Mouse (Mus musculus): Measurements from ENCODE around the gene Tmem120b. TPM values are rescaled to one million over a fixed set of nuclear protein-coding genes. Genes with fewer than 3 reads are reported as not detected.

The Tmem120b gene
- total and polyA plus RNA-seq, 3 experiments, result 5.6 to 6.8 TPM; not detected in 1

GRCm38 (mm10) chr5:123117257-123117656 lies 49.0 kb downstream of the Tmem120b start (continued):
- TF ChIP-seq MAFK (IDR thresholded peaks at IDR 0.05; ENCODE audit: borderline replicate concordance, low read depth, low read length), result no peak

GRCm38 (mm10) chr5:123117773-123118172 lies 49.6 kb downstream of the Tmem120b start:
- Histone ChIP-seq H3K79me2 (ENCODE audit: control insufficient read depth, insufficient read depth, low read length, poor library complexity) (no peaks in the 10 kb centered on the region), H3K9ac (ENCODE audit: control insufficient read depth, low read depth, low read length, poor library complexity, severe bottlenecking) (no peak overlapping the region), H3K27me3 (ENCODE audit: control insufficient read depth in 1 of 2, insufficient read depth in 2 of 2, low read length in 2 of 2) (no peaks in the 10 kb centered on the region), H3K4me3 (ENCODE audit: control insufficient read depth in 1 of 2, insufficient read depth in 1 of 2, low read depth in 2 of 2, low read length in 2 of 2) (no peak overlapping the region), H3K9me3 (replicated peaks; ENCODE audit: insufficient read depth, low read length) (no peaks in the 10 kb centered on the region), H3K36me3 (ENCODE audit: control insufficient read depth in 1 of 2, insufficient read depth in 2 of 2, low read length in 2 of 2) (no peaks in the 10 kb centered on the region), H3K27ac (ENCODE audit: control insufficient read depth, low read depth, low read length) (no peak overlapping the region), H3K4me1 (ENCODE audit: control insufficient read depth in 1 of 2, insufficient read depth in 2 of 2, low read length in 2 of 2) (no peaks in the 10 kb centered on the region)
- DNase-seq (ENCODE audit: low read depth, low spot score), result no peak
- TF ChIP-seq USF1 (IDR thresholded peaks at IDR 0.05; ENCODE audit: low read depth, low read length), result no peak
- TF ChIP-seq MYC (IDR thresholded peaks at IDR 0.05; ENCODE audit: low read depth, low read length), result no peak
- no peak for TF ChIP-seq MAFK (IDR thresholded peaks at IDR 0.05; ENCODE audit: borderline replicate concordance, low read depth, low read length)
- TF ChIP-seq USF2 (IDR thresholded peaks at IDR 0.05; ENCODE audit: borderline replicate concordance in 1 of 2, insufficient read depth in 1 of 2, low read depth in 1 of 2, low read length in 2 of 2), result no peak
- TF ChIP-seq KAT2A (conservative IDR thresholded peaks at IDR 0.05; ENCODE audit: low read depth, low read length), result no peak
- no peak for TF ChIP-seq HCFC1 (IDR thresholded peaks at IDR 0.05; ENCODE audit: low read depth, low read length)
- TF ChIP-seq RAD21 (IDR thresholded peaks at IDR 0.05; ENCODE audit: low read depth, low read length), result no peak
- TF ChIP-seq TBP (IDR thresholded peaks at IDR 0.05; ENCODE audit: low read depth, low read length), result no peak

DNA sequence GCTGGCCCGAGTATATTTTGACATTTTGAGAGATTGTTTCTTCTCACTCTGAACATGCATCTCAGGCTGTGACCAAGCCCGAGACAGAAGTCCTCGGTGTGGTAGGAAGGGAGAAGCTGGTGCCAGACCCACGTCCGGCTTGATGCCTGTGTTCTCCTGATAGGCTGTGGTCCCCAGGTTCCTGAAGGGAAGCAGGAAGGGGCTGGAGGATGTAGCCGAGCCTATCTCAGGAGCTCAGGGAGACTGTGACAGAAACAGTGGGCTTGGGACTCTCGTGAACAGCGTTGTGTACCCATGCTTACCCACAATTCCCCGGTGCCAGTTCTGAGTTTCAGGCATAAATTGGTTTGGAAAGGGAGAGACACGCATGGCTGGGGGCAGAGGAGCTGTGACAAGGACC lies 50.6 kb downstream of the Tmem120b start:
- TF ChIP-seq CTCF (IDR thresholded peaks at IDR 0.05 in 2 of 3, conservative IDR thresholded peaks at IDR 0.05 in 1 of 3; ENCODE audit: control insufficient read depth in 1 of 3, insufficient read depth in 1 of 3, low read depth in 2 of 3, low read length in 3 of 3, poor library complexity in 1 of 3, severe bottlenecking in 1 of 3), result no peak
- Histone ChIP-seq H3K9me3 (replicated peaks; ENCODE audit: insufficient read depth, low read length) (no peaks in the 10 kb centered on the region), H3K4me1 (ENCODE audit: control insufficient read depth in 1 of 2, insufficient read depth in 2 of 2, low read length in 2 of 2) (no peaks in the 10 kb centered on the region), H3K4me3 (ENCODE audit: control insufficient read depth in 1 of 2, insufficient read depth in 1 of 2, low read depth in 2 of 2, low read length in 2 of 2) (no peak overlapping the region), H3K79me2 (ENCODE audit: control insufficient read depth, insufficient read depth, low read length, poor library complexity) (no peaks in the 10 kb centered on the region), H3K9ac (ENCODE audit: control insufficient read depth, low read depth, low read length, poor library complexity, severe bottlenecking) (no peak overlapping the region), H3K36me3 (ENCODE audit: control insufficient read depth in 1 of 2, insufficient read depth in 2 of 2, low read length in 2 of 2) (no peaks in the 10 kb centered on the region), H3K27me3 (ENCODE audit: control insufficient read depth in 1 of 2, insufficient read depth in 2 of 2, low read length in 2 of 2) (no peaks in the 10 kb centered on the region), H3K27ac (ENCODE audit: control insufficient read depth, low read depth, low read length) (no peak overlapping the region)
- no peak for DNase-seq (ENCODE audit: low read depth, low spot score)

DNA sequence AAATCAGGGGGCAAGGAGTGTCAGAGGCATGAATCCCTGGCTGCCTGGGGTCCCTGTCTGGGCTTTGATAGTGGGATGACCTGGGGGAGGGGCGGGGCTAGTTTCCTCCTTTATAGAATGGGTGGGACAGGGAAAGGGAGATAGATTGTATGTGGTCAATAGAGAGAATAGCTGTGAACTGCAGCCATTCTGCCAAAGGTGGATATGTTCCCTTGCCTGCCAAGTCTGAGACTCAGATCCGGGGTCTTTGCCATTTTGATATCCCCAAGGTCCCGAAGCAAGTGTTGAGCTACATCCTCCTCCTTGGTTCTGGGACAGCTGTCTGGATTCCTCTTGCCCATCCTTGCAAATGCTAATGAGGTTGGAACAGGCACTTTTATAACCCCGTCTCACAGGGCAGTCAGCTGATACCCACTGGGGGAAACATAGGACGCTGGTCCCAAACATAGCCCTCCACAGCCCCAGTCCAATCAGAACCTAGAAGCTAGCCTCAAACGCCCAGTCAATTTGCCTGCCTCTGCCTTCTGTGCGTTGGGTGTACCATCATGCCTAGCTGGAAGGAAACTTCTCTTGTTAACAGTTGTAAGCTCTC lies 52.5 kb downstream of the Tmem120b start:
- TF ChIP-seq MEF2A (IDR thresholded peaks at IDR 0.05; ENCODE audit: extremely low read depth, insufficient replicate concordance, low read depth, low read length, poor library complexity, severe bottlenecking) (no peak), BHLHE40 (IDR thresholded peaks at IDR 0.05; ENCODE audit: borderline replicate concordance, low read depth, low read length) (no peak), MYB (IDR thresholded peaks at IDR 0.05; ENCODE audit: low read depth, low read length) (no peak), GATA1 (IDR thresholded peaks at IDR 0.05; ENCODE audit: low read depth, low read length) (no peak), ZMIZ1 (IDR thresholded peaks at IDR 0.05; ENCODE audit: low read depth, low read length) (no peak), RAD21 (IDR thresholded peaks at IDR 0.05; ENCODE audit: low read depth, low read length) (no peak), ELF1 (IDR thresholded peaks at IDR 0.05; ENCODE audit: low read depth, low read length) (no peak), KAT2A (conservative IDR thresholded peaks at IDR 0.05; ENCODE audit: low read depth, low read length) (no peak), E2F4 (IDR thresholded peaks at IDR 0.05; ENCODE audit: borderline replicate concordance, low read depth, low read length) (no peak), MAFK (IDR thresholded peaks at IDR 0.05; ENCODE audit: borderline replicate concordance, low read depth, low read length) (no peak)
- Histone ChIP-seq H3K79me2 (ENCODE audit: control insufficient read depth, insufficient read depth, low read length, poor library complexity) (no peaks in the 10 kb centered on the region), H3K27me3 (ENCODE audit: control insufficient read depth in 1 of 2, insufficient read depth in 2 of 2, low read length in 2 of 2) (no peaks in the 10 kb centered on the region), H3K27ac (ENCODE audit: control insufficient read depth, low read depth, low read length) (no peak overlapping the region), H3K9me3 (replicated peaks; ENCODE audit: insufficient read depth, low read length) (no peaks in the 10 kb centered on the region), H3K36me3 (ENCODE audit: control insufficient read depth in 1 of 2, insufficient read depth in 2 of 2, low read length in 2 of 2) (peaks cover 0 to 5% of the 10 kb centered on the region in 2 experiments; a peak in 2 of 4 replicates), H3K4me1 (ENCODE audit: control insufficient read depth in 1 of 2, insufficient read depth in 2 of 2, low read length in 2 of 2) (peaks cover 3 to 7% of the 10 kb centered on the region in 2 experiments), H3K4me3 (ENCODE audit: control insufficient read depth in 1 of 2, insufficient read depth in 1 of 2, low read depth in 2 of 2, low read length in 2 of 2) (no peak overlapping the region), H3K9ac (ENCODE audit: control insufficient read depth, low read depth, low read length, poor library complexity, severe bottlenecking) (no peak overlapping the region)
- DNase-seq (ENCODE audit: low read depth, low spot score), result no peak
